Mouse (Mus musculus): ENCODE measurements around the gene Sike1. TPM values are rescaled to one million over a fixed set of nuclear protein-coding genes. Genes with fewer than 3 reads are reported as not detected.

Sike1 gene
- total RNA-seq, 1 experiment from 2014 or later: 67.6 TPM

DNA sequence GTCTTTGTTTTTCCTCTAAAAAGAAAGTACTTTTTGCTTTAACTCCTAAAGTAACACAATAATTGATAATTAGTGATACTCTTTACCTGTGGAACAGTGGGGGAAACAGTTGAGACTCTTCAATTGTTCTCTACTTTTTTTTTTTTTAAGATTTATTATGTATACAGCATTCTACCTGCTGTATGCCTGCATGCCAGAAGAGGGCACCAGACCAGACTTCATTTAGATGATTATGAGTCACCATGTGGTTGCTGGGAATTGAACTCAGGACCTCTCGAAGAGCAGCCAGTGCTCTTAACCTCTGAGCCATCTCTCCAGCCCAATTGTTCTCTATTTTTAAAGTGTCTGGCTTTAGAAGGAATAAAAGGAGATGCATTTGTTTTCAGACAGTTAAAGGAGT lies 30.7 kb downstream of the Sike1 start:
- DNase-seq: no peak

DNA sequence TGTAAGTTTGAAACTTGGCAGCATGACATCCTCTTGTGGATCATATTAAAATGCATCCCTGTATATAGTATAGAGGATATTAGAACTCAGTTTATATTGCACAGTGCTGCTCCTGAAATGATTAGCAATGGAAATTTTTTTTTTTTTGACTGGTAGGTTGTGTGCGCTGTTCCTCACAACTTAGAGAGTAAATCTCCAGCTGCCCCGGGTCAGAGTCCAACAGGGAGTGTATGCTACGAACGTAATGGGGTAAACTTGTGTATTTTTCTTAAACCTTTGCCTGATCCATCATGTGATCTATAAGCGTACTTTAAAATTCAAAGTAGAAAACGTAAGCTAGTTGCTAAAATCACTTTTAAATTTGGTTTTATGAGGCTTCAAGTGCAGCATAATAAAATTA lies 44.8 kb downstream of the Sike1 start:
- DNase-seq: no peak

DNA sequence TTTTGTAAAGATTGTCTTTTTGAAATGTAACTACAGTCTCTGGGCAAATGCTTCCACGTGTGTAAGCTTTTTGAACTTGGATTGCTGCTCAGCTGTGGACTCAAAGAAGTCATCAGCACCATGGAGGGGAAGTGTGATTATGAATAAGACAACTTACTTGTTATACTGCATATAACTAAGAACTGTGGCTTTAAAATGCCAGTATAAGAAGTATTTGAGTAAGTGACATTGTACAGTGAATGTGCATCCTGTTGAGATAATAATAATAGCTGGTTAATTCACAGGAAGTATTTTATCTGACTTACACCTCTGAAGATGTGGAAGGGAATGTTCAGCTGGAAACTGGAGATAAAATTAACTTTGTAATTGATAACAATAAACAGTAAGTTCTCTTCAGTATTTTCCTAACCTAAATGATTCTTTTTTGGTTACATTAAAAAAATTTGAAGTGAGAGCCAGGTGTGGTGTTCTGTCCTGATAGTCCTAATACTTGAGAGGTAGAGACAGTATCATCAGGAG lies 45.4 kb downstream of the Sike1 start:
- no peak for DNase-seq

- DNase-seq: no peak
Measured at GRCm38 (mm10) chr3:103056016-103056595, 60.6 kb downstream of the Sike1 start.

GRCm38 (mm10) chr3:103057752-103058151 lies 62.2 kb downstream of the Sike1 start:
- no peak for DNase-seq

Other genes starting within 250 kb of the Sike1 start
- not detected in 2 replicates for gene Tshb, start 213.0 kb upstream of the Sike1 start, total RNA-seq (2021)
- gene Sycp1, start 59.6 kb upstream of the Sike1 start, total RNA-seq (2021): 0.11 TPM in 1 of 2 replicates, not detected in the other
- gene Nr1h5, start 31.6 kb upstream of the Sike1 start, total RNA-seq (2021): 0.11 and 0.33 TPM in 2 replicates
- 342 and 351 TPM in 2 replicates for gene Csde1, start 24.7 kb downstream of the Sike1 start, total RNA-seq (2021)
- gene Nras, start 62.6 kb downstream of the Sike1 start, total RNA-seq (2021): 57.4 and 65.0 TPM in 2 replicates
- 0.56 TPM in 1 of 2 replicates, not detected in the other for gene Ampd1, start 78.3 kb downstream of the Sike1 start, total RNA-seq (2021)
- 2.0 and 3.0 TPM in 2 replicates for gene Dennd2c, start 106.9 kb downstream of the Sike1 start, total RNA-seq (2021)
- 50.4 and 54.4 TPM in 2 replicates for gene Bcas2, start 175.9 kb downstream of the Sike1 start, total RNA-seq (2021)